Mouse (Mus musculus) heart, postnatal 0 days (tissue): ENCODE results near the gene Frmpd2.

Source experiments
- CTCF ChIP-seq: IDR thresholded peaks from 2 replicates; pipeline ENCODE4 v1.5.1; 2016; ENCODE audit warnings: antibody characterized with exemption, control low read depth, low read depth
- EP300 ChIP-seq: IDR thresholded peaks from 2 replicates; pipeline ENCODE4 v1.6.1; 2016; ENCODE audit warnings: antibody characterized with exemption, low read depth

DNA sequence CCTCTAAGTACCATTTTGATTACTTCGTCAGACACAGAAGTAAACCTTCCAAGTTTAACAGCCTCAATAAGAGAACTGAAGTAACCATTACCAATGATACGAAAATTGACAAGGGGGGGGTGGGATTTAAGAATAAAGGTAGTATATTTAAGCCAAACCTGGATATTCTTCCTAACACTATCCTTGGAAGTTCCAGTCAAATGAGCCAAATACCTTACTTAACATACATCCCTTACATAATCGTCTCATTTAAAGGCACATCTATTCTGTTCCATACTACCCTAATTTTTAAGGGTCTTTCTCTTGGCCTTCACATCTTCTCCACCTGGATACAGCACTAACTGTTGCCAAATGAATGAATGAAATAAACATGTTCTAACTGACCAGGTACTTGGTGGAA, 25.5 kb upstream of the Frmpd2 start:
- TF ChIP-seq EP300 (no peak), CTCF (no peak)
